Mouse (Mus musculus): Measurements from ENCODE around the gene Gm10197.

Gene Gm10197

GRCm38 (mm10) chr19:53359160-53360033 is 12.2 kb downstream of the Gm10197 start:
- no peak for DNase-seq (ENCODE audit: low read depth, low spot score)

- DNase-seq (ENCODE audit: low read depth, low spot score): no peak
Observed at GRCm38 (mm10) chr19:53355065-53355464, 16.5 kb downstream of the Gm10197 start.

- DNase-seq (ENCODE audit: low read depth, low spot score): no peak
Observed at GRCm38 (mm10) chr19:53354271-53355000, 17.1 kb downstream of the Gm10197 start.

GRCm38 (mm10) chr19:53353864-53354263 is 17.7 kb downstream of the Gm10197 start:
- DNase-seq (ENCODE audit: low read depth, low spot score): no peak

- DNase-seq (ENCODE audit: low read depth, low spot score): no peak
Observed at GRCm38 (mm10) chr19:53345766-53346165, 25.8 kb downstream of the Gm10197 start.

- no peak for DNase-seq (ENCODE audit: low read depth, low spot score)
Observed at GRCm38 (mm10) chr19:53344062-53344461, 27.5 kb downstream of the Gm10197 start.

- DNase-seq (ENCODE audit: low read depth, low spot score): no peak
Observed at GRCm38 (mm10) chr19:53343174-53343881, 28.2 kb downstream of the Gm10197 start.

GRCm38 (mm10) chr19:53340423-53340822 is 31.1 kb downstream of the Gm10197 start:
- peak; percentile 54 for DNase-seq (ENCODE audit: low read depth, low spot score)

- no peak for DNase-seq (ENCODE audit: low read depth, low spot score)
Observed at GRCm38 (mm10) chr19:53335241-53335640, 36.3 kb downstream of the Gm10197 start.

- DNase-seq (ENCODE audit: low read depth, low spot score): no peak
Observed at GRCm38 (mm10) chr19:53333730-53334129, 37.8 kb downstream of the Gm10197 start.

GRCm38 (mm10) chr19:53331882-53332500 is 39.6 kb downstream of the Gm10197 start:
- DNase-seq (ENCODE audit: low read depth, low spot score): no peak

- peak; percentile 92 for DNase-seq (ENCODE audit: low read depth, low spot score)
Observed at GRCm38 (mm10) chr19:53329992-53330381, 41.6 kb downstream of the Gm10197 start.

GRCm38 (mm10) chr19:53329221-53329991 is 42.2 kb downstream of the Gm10197 start:
- peak; percentile 94 for DNase-seq (ENCODE audit: low read depth, low spot score)

- DNase-seq (ENCODE audit: low read depth, low spot score): no peak
Observed at GRCm38 (mm10) chr19:53328116-53328515, 43.5 kb downstream of the Gm10197 start.

- DNase-seq (ENCODE audit: low read depth, low spot score): peak; percentile 73
Observed at GRCm38 (mm10) chr19:53325578-53326295, 45.8 kb downstream of the Gm10197 start.

- DNase-seq (ENCODE audit: low read depth, low spot score): no peak
Observed at GRCm38 (mm10) chr19:53324866-53325265, 46.7 kb downstream of the Gm10197 start.

- peak; percentile 99 for DNase-seq (ENCODE audit: low read depth, low spot score)
Observed at GRCm38 (mm10) chr19:53322438-53323048, 49.0 kb downstream of the Gm10197 start.

Data from R1 (cell line).